Mouse (Mus musculus) liver, adult 2 months (tissue): ENCODE data around the gene Aldoc.

Source experiments
- CTCF ChIP-seq: fragments of 200-500 bp; IDR thresholded peaks from 2 replicates; pipeline ENCODE4 v1.5.1; 2011; ENCODE audit warnings: low read depth, low read length, control low read depth
- POLR2A ChIP-seq: fragments of 200-500 bp; IDR thresholded peaks from 2 replicates; pipeline ENCODE4 v1.6.1; 2011; ENCODE audit warnings: low read length, control low read depth; ENCODE audit not compliant: insufficient read depth; ENCODE audit errors: extremely low read depth

DNA sequence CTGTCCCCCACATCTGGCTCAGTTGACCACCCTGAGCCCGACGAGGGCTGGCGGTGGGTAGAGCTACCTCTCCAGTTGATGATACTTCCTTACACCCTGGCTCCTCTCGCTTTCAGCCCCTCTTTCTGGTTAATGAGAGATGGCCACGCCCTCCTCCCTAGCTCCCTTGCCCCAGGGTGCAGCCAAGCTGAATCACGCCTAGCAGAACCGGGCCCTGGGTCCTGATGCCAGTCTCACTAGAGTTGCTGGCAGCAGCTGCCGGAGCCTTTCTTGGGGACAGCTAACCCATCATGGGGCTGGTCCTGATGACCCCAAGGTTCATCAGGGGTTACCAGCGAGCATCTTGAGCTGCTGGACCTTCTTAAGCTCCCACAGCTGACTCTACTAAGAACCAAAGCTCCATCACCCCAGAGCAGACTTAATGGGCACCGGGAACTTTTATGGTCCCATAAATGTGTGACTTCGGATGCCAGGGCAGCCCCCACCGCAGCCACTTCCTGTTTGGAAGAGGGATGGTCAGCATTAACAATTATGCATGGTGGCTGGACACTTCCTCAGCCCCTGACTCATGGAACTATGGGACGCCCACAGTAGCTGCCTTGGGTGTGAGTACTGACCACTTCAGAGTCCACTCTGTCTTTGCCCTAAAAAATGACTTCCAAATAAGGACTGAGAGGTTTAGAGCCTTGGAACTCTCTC lies 40.7 kb downstream of the Aldoc start:
- TF ChIP-seq CTCF (no peak), POLR2A (no peak)
